Mouse (Mus musculus) stomach, postnatal 0 days (tissue): Measurements from ENCODE around the gene Mtmr14. TPM values are rescaled to one million over a fixed set of nuclear protein-coding genes. Genes with fewer than 3 reads are reported as not detected.

Experiments used
- ATAC-seq: fragments of 200-750 bp; cut with Nextera tagmentation; 2 replicates; pipeline ENCODE4 v1.8.0; 2017; ENCODE audit not compliant: low FRiP score, low TSS enrichment
- DNase-seq: peaks from one replicate; pipeline ENCODE4 v3.0.0-alpha.2; 2016; ENCODE audit warnings: low spot score
- H3K27ac ChIP-seq: fragments of 300-500 bp; sonication (generic); replicated peaks from 2 replicates; pipeline ENCODE4 v1.5.1; 2014; ENCODE audit warnings: mild to moderate bottlenecking, control low read depth
- H3K27me3 ChIP-seq: fragments of 300-500 bp; sonication (generic); 2 replicates; pipeline ENCODE4 v1.6.1; 2014; ENCODE audit warnings: low read length; ENCODE audit not compliant: control insufficient read depth, insufficient read depth
- H3K36me3 ChIP-seq: fragments of 300-500 bp; sonication (generic); 2 replicates; pipeline ENCODE4 v1.6.1; 2014; ENCODE audit warnings: low read length, mixed read lengths; ENCODE audit not compliant: control insufficient read depth, insufficient read depth
- H3K4me1 ChIP-seq: fragments of 300-500 bp; sonication (generic); replicated peaks from 2 replicates; pipeline ENCODE4 v1.6.1; 2014; ENCODE audit warnings: antibody characterized with exemption; ENCODE audit not compliant: control insufficient read depth, insufficient read depth
- H3K4me2 ChIP-seq: fragments of 300-500 bp; sonication (generic); replicated peaks from 2 replicates; pipeline ENCODE4 v1.6.1; 2014; ENCODE audit warnings: low read depth, mild to moderate bottlenecking, control low read depth, moderate library complexity
- H3K4me3 ChIP-seq: fragments of 300-500 bp; sonication (generic); 2 replicates; pipeline ENCODE4 v1.5.1; 2014; ENCODE audit warnings: low read depth, low read length, control low read depth
- H3K9ac ChIP-seq: fragments of 300-500 bp; sonication (generic); 2 replicates; pipeline ENCODE4 v1.6.1; 2014; ENCODE audit warnings: mild to moderate bottlenecking, low read length, control low read depth, mixed read lengths
- H3K9me3 ChIP-seq: fragments of 300-500 bp; sonication (generic); 2 replicates; pipeline ENCODE4 v1.6.1; 2016; ENCODE audit warnings: low read length; ENCODE audit not compliant: control insufficient read depth
- CTCF ChIP-seq: IDR thresholded peaks from 2 replicates; pipeline ENCODE4 v1.5.1; 2016; ENCODE audit warnings: antibody characterized with exemption, low read depth, mild to moderate bottlenecking, moderate library complexity
- EP300 ChIP-seq: optimal IDR thresholded peaks from 2 replicates; pipeline ENCODE3; 2016; ENCODE audit warnings: antibody characterized with exemption
- WGBS: fragments of 180-500 bp; shearing (Covaris S2); extraction: QIAGEN DNeasy Blood & Tissue Kit; methylation state at CpG from one replicate; pipeline ENCODE4 v1.1.7; 2014; 5-methylcytosine and 5-hydroxymethylcytosine counted together
- polyA plus RNA-seq: library from polyadenylated mRNA; unstranded; fragments of >200 nt; fragmentation: Nextera tagmentation; extraction: Ambion mirVana; gene quantifications from 2 replicates; pipeline ENCODE4 v1.2.1, GENCODE M21; 2015

The Mtmr14 gene
- polyA plus RNA-seq, 1 experiment from 2014 or later = 20.3 TPM

- H3K27me3 ChIP-seq = no peaks in the 10 kb centered on the region
- H3K9me3 ChIP-seq = no peaks in the 10 kb centered on the region
- H3K9ac ChIP-seq = peak within 1 kb of the TSS; percentile 74
- H3K27ac ChIP-seq = peak within 1 kb of the TSS; percentile 94
- DNase-seq = peak; percentile 97
- H3K4me2 ChIP-seq = peak within 1 kb of the TSS; percentile 85
- TF ChIP-seq EP300 = no peak
- TF ChIP-seq CTCF = no peak
- WGBS = under 1% methylated on average over 52 of the region's 52 CpGs
- 0 out of 2 replicates have a peak, but pooled peaks cover 2% of the 10 kb centered on the region for H3K4me1 ChIP-seq
- peak; percentile 99 for ATAC-seq
- peaks cover 18% of the 10 kb centered on the region; the same call in 1 of the 2 replicates for H3K36me3 ChIP-seq
- peak within 1 kb of the TSS; percentile 55 for H3K4me3 ChIP-seq
Measured at GRCm38 (mm10) chr6:113326533-113327315, 89.1 kb downstream of the Mtmr14 start, which contains the start of gene Ogg1. Gene Ogg1 (plus strand): TSS chr6:113326972.

- 96% methylated on average over 1 of the region's 1 CpGs for WGBS
- peaks cover 6% of the 10 kb centered on the region for H3K36me3 ChIP-seq
- no peak for ATAC-seq
Measured at GRCm38 (mm10) chr6:113329396-113329795, 91.8 kb downstream of the Mtmr14 start.

GRCm38 (mm10) chr6:113330547-113330946 lies 92.9 kb downstream of the Mtmr14 start:
- Histone ChIP-seq H3K4me1 (0 out of 2 replicates have a peak, but pooled peaks cover 2% of the 10 kb centered on the region), H3K27ac (no peak overlapping the region), H3K9me3 (no peaks in the 10 kb centered on the region), H3K4me3 (no peak overlapping the region), H3K36me3 (peaks cover 3% of the 10 kb centered on the region), H3K4me2 (no peak overlapping the region), H3K9ac (no peak overlapping the region), H3K27me3 (no peaks in the 10 kb centered on the region)
- 46% methylated on average over 2 of the region's 2 CpGs for WGBS
- ATAC-seq (no peak), DNase-seq (no peak)
- TF ChIP-seq CTCF (no peak), EP300 (no peak)

More at GRCm38 (mm10) chr6:113329396-113329795, 91.8 kb downstream of the Mtmr14 start:
- Histone ChIP-seq H3K9me3 (no peaks in the 10 kb centered on the region), H3K4me1 (0 out of 2 replicates have a peak, but pooled peaks cover 2% of the 10 kb centered on the region), H3K27me3 (no peaks in the 10 kb centered on the region), H3K4me2 (no peak overlapping the region), H3K4me3 (no peak overlapping the region), H3K27ac (no peak overlapping the region), H3K9ac (no peak overlapping the region)
- DNase-seq = no peak
- no peak for TF ChIP-seq EP300
- no peak for TF ChIP-seq CTCF

Other genes starting within 250 kb of the Mtmr14 start
- gene Thumpd3, start 191.6 kb upstream of the Mtmr14 start, polyA plus RNA-seq = 33.6 and 34.0 TPM in 2 replicates
- gene Setd5, start 160.5 kb upstream of the Mtmr14 start, polyA plus RNA-seq = 34.6 and 35.9 TPM in 2 replicates
- gene Lhfpl4, start 42.5 kb upstream of the Mtmr14 start, polyA plus RNA-seq = 0.84 and 0.93 TPM in 2 replicates
- 0.11 TPM in 1 of 2 replicates, not detected in the other for gene Cpne9, start 44.5 kb downstream of the Mtmr14 start, polyA plus RNA-seq
- 6.5 and 6.6 TPM in 2 replicates for gene Brpf1, start 69.3 kb downstream of the Mtmr14 start, polyA plus RNA-seq
- gene Ogg1, start 89.1 kb downstream of the Mtmr14 start, polyA plus RNA-seq = 6.8 and 7.8 TPM in 2 replicates
- gene Camk1, start 106.1 kb downstream of the Mtmr14 start, polyA plus RNA-seq = 52.7 and 52.9 TPM in 2 replicates
- 21.3 and 23.8 TPM in 2 replicates for gene Tada3, start 140.0 kb downstream of the Mtmr14 start, polyA plus RNA-seq
- gene Arpc4, start 140.3 kb downstream of the Mtmr14 start, polyA plus RNA-seq = 314 and 317 TPM in 2 replicates
- gene Ttll3, start 151.4 kb downstream of the Mtmr14 start, polyA plus RNA-seq = 1.2 TPM in 2 replicates
- 11.8 and 12.9 TPM in 2 replicates for gene Rpusd3, start 181.5 kb downstream of the Mtmr14 start, polyA plus RNA-seq
- gene Cidec, start 197.9 kb downstream of the Mtmr14 start, polyA plus RNA-seq = 31.0 and 31.2 TPM in 2 replicates
- gene Jagn1, start 204.7 kb downstream of the Mtmr14 start, polyA plus RNA-seq = 69.2 and 69.6 TPM in 2 replicates
- 25.5 and 30.6 TPM in 2 replicates for gene Il17re, start 220.6 kb downstream of the Mtmr14 start, polyA plus RNA-seq
- 70.1 and 73.6 TPM in 2 replicates for gene Il17rc, start 233.6 kb downstream of the Mtmr14 start, polyA plus RNA-seq
- gene Creld1, start 245.5 kb downstream of the Mtmr14 start, polyA plus RNA-seq = 11.1 and 12.1 TPM in 2 replicates